Mouse (Mus musculus) thymus, postnatal 14 days (tissue): ENCODE results near the gene Atl1.

Experiments
- DNase-seq: peaks from one replicate; pipeline ENCODE4 v3.0.0; 2021

Gene Atl1

DNA sequence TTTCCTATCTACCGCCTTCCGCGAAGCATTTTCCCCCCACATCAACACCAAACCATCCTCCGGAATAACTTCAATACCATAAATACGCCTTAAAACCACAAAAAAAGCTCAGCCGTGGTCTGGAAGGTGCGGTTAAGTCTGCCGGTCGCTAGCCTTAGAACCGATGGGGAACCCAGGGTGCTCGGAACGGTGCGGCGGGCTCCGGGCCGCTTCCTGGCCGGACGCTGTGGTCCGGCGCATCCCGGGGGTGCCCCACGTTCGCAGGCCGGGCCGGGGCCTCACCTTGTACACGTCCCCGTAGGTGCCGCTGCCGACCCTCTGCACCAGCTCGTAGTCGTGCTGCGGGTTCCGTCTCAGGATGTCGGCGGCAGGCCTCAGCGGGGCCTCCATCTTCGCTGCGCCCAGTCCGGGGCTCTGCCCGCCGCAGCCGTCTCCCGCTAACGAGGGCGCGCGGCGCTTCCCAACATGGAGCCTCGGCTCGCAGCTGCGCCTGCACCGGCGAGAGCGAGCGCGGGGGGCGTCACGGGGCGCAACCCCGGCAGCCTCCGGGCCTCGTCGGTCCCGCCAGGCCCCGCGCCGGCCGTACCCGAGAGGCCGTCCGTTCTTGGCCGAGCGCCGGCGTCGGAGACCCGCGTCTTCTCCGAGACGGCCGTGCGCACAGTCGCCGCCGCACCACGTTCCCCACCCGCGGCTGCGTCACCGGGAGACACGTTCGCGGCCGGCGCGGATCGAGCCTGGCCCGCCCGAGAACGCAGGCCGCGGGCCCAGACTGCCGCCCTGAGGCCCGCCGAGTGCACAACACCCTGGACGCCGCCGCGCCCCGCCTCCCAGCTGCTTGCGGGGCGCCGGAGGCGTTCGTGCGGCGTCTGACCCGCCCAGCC, at the start of gene Atl1, which contains the start of gene Map4k5:
Atl1 (plus strand) TSS at position 244 of the 881 bp plus-strand sequence.
Map4k5 (minus strand) TSS at position 830 of the 881 bp plus-strand sequence.
- peak; percentile 86 for DNase-seq

DNA sequence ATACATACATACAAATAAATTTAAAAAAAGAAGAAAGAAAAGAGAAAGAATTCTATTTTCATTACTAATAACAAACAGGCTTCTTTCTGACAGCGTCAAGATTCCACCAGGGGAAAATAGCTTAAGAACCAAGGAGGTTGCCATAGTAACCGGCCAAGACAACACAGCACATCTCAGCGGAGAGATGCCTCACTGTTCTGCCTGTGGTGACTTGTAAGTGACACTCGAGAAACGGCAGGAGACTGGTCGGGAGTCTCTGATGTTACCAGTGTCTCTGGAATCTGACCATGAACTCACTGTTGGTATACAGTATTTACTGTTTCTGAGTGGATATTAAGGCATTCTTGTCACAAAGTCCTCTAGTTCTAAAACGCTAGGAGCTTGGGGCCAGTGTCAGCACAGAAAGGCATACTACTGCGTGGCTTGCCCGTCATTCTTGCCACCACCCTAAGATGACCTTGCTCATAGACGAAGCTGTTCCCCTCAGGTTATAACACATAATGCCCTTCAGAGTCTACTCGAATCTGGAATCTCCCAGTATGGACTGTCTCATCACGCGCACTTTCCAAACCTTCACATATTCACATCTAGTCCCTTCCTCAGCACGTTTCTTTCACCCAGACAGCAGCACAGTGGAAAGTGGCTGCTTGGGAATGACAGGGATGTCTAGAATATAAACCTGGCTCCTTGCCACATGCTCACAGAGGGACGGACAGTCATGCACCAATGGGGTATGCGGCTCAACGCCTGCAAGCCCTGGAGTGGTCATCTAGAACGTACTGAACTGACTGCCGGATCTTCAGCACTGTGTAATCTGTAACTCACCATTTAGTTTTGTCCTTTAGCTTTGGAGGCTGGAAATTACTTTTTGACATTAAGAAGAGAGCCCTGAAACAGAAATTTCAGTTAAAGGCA, 48.6 kb upstream of the Atl1 start:
- DNase-seq = no peak

- no peak for DNase-seq
Observed at GRCm38 (mm10) chr12:69845722-69846121, 46.7 kb upstream of the Atl1 start.

GRCm38 (mm10) chr12:69846499-69846898, 45.9 kb upstream of the Atl1 start:
- no peak for DNase-seq

DNA sequence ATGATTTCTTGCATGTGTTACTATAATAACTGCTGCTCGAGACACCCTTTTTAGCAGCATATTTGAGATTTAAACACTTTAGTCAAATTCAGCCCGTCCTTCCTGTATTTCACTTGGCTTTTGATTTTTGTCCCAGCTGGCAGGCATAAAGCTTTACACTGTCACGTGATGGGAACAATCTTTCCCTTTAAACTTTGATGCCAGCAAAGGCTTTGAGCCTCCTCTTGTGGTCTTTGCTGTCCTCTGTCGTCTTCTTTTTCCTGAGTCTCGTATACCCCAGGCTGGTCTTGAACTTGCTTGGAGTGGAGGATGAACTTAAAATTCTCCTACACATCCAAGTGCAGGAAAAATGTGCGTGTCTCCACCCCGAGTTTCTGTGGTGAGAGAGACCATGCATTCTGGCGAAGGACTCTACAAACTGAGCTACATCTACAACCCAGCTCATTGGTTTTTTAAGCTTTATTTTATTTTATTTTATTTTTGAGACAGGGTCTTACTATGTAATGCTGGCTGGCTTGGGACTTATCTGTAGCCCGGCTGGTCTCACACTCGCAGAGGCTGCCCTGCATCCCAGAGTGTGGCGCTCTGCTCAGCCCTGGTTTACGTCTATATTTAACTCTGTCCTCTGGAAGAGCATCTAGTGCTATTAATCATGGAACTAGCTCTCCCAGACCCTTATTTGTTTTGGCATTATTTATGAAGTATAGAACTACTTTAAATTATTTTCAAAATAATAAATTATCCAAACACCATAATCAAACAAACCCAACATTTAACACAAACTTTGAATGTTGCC, 44.1 kb upstream of the Atl1 start:
- DNase-seq = no peak

GRCm38 (mm10) chr12:69852288-69852687, 40.1 kb upstream of the Atl1 start:
- no peak for DNase-seq

- no peak for DNase-seq
Observed at GRCm38 (mm10) chr12:69853387-69853786, 39.0 kb upstream of the Atl1 start.

- no peak for DNase-seq
Observed at GRCm38 (mm10) chr12:69853942-69854341, 38.5 kb upstream of the Atl1 start.

GRCm38 (mm10) chr12:69855641-69856300, 36.6 kb upstream of the Atl1 start:
- DNase-seq = no peak

DNA sequence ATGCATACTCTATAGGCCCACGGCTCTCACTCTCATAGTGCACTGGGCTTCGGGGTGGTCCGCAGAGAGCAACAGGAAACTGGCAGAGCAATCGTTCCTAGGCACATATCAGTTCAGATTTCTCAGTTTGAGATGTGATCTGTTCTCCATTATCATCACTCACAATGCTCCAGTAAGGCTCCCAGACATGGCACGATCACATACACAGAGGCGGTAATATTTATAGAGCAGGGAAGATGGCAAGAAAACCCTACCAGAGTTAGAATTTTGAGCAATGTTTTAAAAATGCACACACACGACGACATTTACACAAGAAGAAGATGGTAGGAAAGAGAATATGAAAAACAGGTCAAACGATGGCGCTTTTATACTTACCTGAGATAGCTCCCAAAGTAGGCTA, 36.0 kb upstream of the Atl1 start:
- DNase-seq = no peak

- DNase-seq = no peak
Observed at GRCm38 (mm10) chr12:69857597-69857996, 34.8 kb upstream of the Atl1 start.

- no peak for DNase-seq
Observed at GRCm38 (mm10) chr12:69858847-69859246, 33.6 kb upstream of the Atl1 start.

GRCm38 (mm10) chr12:69863505-69863904, 28.9 kb upstream of the Atl1 start:
- DNase-seq = peak; percentile 80

DNA sequence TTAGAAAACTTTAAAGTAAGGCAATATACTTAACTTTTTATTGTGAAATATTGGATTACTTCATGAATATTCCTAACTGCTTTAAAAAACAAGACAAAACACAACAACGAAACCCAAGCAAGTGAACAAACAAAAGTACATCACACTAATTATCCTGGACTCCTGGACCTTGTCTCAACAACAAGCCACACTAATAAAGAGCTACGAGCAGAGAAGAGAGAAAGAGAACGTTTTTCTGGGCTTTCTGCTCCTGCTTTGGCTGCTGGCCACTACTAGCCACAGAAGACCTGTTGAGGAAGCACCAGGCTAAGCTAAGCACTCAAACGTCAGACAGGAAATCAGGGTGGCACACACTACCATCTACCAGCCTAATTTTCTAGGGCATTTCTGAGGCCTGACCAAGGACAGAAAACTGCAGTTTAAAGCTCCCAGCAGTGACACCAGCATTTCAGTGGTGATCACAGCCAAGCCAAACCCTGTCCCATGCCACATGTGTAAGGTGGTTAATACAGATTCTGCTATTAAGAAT, 28.2 kb upstream of the Atl1 start:
- DNase-seq = peak; percentile 17

GRCm38 (mm10) chr12:69867338-69867737, 25.1 kb upstream of the Atl1 start:
- DNase-seq = peak; percentile 63

GRCm38 (mm10) chr12:69871632-69872031, 20.8 kb upstream of the Atl1 start:
- DNase-seq = no peak

DNA sequence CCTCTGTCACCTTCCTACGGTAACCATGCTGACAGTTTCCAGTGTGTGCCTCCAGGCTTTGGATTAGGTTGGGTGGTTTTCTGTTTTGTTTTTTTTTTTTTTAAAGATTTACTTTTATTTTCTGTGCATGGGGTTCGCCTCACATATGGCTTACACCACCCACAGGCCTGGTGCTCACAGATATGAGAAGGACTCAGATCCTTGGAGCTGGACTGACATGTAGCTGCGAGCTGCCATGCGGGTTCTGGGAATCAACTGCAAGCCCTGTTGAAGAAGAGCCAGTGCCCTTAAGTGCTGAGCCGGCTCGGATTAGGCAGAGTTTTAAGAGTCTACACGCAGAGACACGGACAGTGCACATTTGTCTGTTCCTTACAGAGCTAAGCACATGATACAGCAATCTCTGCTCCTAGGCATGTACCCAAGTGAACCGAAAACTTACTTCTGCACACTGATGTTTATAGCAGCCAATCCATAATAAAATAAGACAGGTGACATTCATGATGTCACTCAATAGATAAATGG, 14.5 kb upstream of the Atl1 start:
- DNase-seq = no peak

- no peak for DNase-seq
Observed at GRCm38 (mm10) chr12:69879172-69879665, 13.2 kb upstream of the Atl1 start.

DNA sequence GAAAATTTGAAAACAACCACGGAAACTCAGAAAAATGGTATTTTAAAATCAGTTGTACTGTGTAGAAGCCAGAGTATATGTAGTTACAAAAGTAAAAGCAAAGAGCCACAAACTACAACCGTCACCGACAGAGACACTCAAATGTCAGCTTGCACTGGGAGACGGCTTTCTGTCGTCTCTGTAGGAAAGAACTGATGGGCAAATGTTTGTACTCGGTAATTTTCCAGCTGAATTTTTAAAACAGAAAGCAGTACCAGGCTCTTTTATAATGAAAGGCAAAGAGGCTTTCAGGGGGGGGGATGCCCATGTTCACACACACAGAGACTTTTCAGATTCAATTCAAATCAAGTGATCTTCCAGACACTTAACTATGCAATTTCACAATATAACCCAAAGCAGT, 12.7 kb upstream of the Atl1 start:
- no peak for DNase-seq

- no peak for DNase-seq
Observed at GRCm38 (mm10) chr12:69881198-69881905, 11.1 kb upstream of the Atl1 start.

DNA sequence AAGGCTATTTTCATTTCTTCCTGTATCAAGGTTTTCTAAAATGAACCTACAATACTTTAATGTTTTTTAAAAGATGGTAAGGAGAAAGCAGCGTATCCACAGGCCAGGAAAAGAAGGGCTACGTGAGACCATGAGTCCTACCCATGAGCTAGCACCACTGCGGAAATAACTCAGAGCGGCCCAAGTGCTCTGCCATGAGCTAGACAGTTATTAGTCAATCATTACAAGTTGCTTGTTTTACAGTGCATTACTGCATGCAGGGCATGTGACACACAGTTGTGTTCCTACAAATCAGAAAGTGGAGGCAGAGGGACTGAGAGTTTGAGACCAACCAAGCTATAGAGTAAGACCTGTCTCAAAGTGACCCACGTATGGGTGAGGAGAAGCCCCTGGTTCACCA, 8.4 kb upstream of the Atl1 start:
- DNase-seq = no peak
